Mouse (Mus musculus) spleen, adult 2 months (tissue): ENCODE measurements around the gene Tpx2.

ENCODE experiments used
- CTCF ChIP-seq: fragments of 200-500 bp; IDR thresholded peaks from 2 replicates; pipeline ENCODE4 v1.5.1; 2011; ENCODE audit warnings: mild to moderate bottlenecking, inconsistent platforms; ENCODE audit not compliant: insufficient read depth, insufficient read length, insufficient replicate concordance; ENCODE audit errors: extremely low read depth
- POLR2A ChIP-seq: fragments of 200-500 bp; IDR thresholded peaks from 2 replicates; pipeline ENCODE4 v1.6.1; 2011; ENCODE audit warnings: low read depth, low read length, inconsistent platforms

- TF ChIP-seq POLR2A (no peak), CTCF (no peak)
Observed at GRCm38 (mm10) chr2:152906274-152907037, 58.7 kb downstream of the Tpx2 start.
